Mouse (Mus musculus) intestine, embryonic 14.5 days (tissue): Measurements from ENCODE around the gene Micu1. TPM values are rescaled to one million over a fixed set of nuclear protein-coding genes. Genes with fewer than 3 reads are reported as not detected.

Source experiments
- ATAC-seq: fragments of 200-750 bp; cut with Nextera tagmentation; replicated peaks from 2 replicates; pipeline ENCODE4 v1.8.0; 2017; ENCODE audit warnings: low read depth, moderate number of reproducible peaks, moderate TSS enrichment, moderate library complexity; ENCODE audit not compliant: low FRiP score, low TSS enrichment
- DNase-seq: peaks from one replicate; pipeline ENCODE4 v3.0.0-alpha.2; 2018; ENCODE audit warnings: low spot score
- H3K27ac ChIP-seq: fragments of 300-500 bp; sonication (generic); 2 replicates; pipeline ENCODE4 v1.5.1; 2014; ENCODE audit warnings: low read depth, mild to moderate bottlenecking, control low read depth
- H3K27me3 ChIP-seq: fragments of 300-500 bp; sonication (generic); replicated peaks from 2 replicates; pipeline ENCODE4 v1.6.1; 2014; ENCODE audit warnings: low read length, control low read depth; ENCODE audit not compliant: control insufficient read depth, insufficient read depth
- H3K36me3 ChIP-seq: fragments of 300-500 bp; sonication (generic); 2 replicates; pipeline ENCODE4 v1.6.1; 2014; ENCODE audit warnings: low read length, control low read depth; ENCODE audit not compliant: control insufficient read depth, insufficient read depth
- H3K4me1 ChIP-seq: fragments of 300-500 bp; sonication (generic); replicated peaks from 2 replicates; pipeline ENCODE4 v1.6.1; 2014; ENCODE audit warnings: low read length, control low read depth, mixed read lengths; ENCODE audit not compliant: control insufficient read depth, insufficient read depth
- H3K4me2 ChIP-seq: fragments of 300-500 bp; sonication (generic); 2 replicates; pipeline ENCODE4 v1.6.1; 2014; ENCODE audit warnings: low read length
- H3K4me3 ChIP-seq: fragments of 300-500 bp; sonication (generic); 2 replicates; pipeline ENCODE4 v1.5.1; 2014; ENCODE audit warnings: low read depth, low read length, control low read depth, mixed read lengths
- H3K9ac ChIP-seq: fragments of 300-500 bp; sonication (generic); 2 replicates; pipeline ENCODE4 v1.6.1; 2014; ENCODE audit warnings: mild to moderate bottlenecking, low read length
- H3K9me3 ChIP-seq: fragments of 300-500 bp; sonication (generic); 2 replicates; pipeline ENCODE4 v1.6.1; 2016; ENCODE audit warnings: low read length, control low read depth; ENCODE audit not compliant: control insufficient read depth
- WGBS: fragments of 180-500 bp; shearing (Covaris S2); extraction: QIAGEN DNeasy Blood & Tissue Kit; methylation state at CpG from one replicate; pipeline ENCODE4 v1.1.7; 2014; 5-methylcytosine and 5-hydroxymethylcytosine counted together
- polyA plus RNA-seq: library from polyadenylated mRNA; unstranded; fragments of >200 nt; fragmentation: Nextera tagmentation; extraction: Ambion mirVana; gene quantifications from 2 replicates; pipeline ENCODE4 v1.2.1, GENCODE M21; 2014

Micu1 gene
- polyA plus RNA-seq, 1 experiment from 2014 or later, result 65.8 TPM

DNA sequence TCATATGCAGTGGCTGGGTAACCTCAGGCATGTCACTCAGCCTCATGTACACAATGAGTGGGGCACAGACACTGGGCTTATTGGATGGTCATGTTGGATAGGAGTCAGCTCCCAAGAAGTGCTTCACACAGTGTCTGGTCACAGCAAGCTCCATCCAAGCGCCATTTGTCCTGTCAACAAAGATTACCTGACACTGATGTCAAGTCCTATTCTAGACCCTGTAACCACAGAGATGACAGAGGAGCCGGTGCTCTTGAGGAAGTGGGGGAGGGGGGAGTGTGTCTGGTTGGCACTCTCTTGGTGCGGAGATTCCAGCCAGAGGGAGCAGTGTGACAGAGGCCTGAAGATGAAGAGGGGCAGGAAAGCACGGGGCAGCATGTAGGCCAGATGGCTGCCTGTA lies 198.7 kb downstream of the Micu1 start:
- no peak for ATAC-seq
- Histone ChIP-seq H3K36me3 (peaks cover 26% of the 10 kb centered on the region), H3K27me3 (no peaks in the 10 kb centered on the region), H3K9me3 (no peaks in the 10 kb centered on the region), H3K4me3 (no peak overlapping the region), H3K4me2 (no peak overlapping the region), H3K27ac (no peak overlapping the region), H3K4me1 (peaks cover 35% of the 10 kb centered on the region), H3K9ac (no peak overlapping the region)
- DNase-seq, result no peak
- WGBS, result 53% methylated on average over 4 of the region's 4 CpGs

DNA sequence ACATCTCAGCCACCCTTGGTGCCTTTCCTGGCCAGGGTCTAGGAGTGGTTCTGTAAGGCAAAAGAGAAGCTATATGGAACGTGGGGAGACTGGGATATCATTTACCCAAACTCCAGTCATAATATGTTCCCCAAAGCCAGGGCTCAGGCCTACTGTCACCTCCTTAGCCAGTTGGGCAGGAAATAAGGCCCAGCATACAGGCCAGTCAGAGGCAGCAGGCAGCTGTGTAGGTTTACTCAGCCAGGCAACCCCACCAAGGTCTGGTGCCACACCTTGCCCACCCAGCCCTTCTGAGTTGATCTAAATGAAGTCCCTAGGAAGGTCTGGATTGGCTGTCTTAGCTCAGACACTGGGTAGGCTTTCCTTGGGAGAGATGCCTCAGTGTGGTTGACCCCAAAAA lies 199.2 kb downstream of the Micu1 start:
- DNase-seq, result no peak
- no peak for ATAC-seq
- Histone ChIP-seq H3K27ac (no peak overlapping the region), H3K4me3 (no peak overlapping the region), H3K9ac (no peak overlapping the region), H3K4me1 (peaks cover 35% of the 10 kb centered on the region), H3K4me2 (no peak overlapping the region), H3K27me3 (no peaks in the 10 kb centered on the region), H3K9me3 (no peaks in the 10 kb centered on the region), H3K36me3 (peaks cover 21% of the 10 kb centered on the region)
- WGBS, result 72% methylated on average over 1 of the region's 1 CpGs

DNA sequence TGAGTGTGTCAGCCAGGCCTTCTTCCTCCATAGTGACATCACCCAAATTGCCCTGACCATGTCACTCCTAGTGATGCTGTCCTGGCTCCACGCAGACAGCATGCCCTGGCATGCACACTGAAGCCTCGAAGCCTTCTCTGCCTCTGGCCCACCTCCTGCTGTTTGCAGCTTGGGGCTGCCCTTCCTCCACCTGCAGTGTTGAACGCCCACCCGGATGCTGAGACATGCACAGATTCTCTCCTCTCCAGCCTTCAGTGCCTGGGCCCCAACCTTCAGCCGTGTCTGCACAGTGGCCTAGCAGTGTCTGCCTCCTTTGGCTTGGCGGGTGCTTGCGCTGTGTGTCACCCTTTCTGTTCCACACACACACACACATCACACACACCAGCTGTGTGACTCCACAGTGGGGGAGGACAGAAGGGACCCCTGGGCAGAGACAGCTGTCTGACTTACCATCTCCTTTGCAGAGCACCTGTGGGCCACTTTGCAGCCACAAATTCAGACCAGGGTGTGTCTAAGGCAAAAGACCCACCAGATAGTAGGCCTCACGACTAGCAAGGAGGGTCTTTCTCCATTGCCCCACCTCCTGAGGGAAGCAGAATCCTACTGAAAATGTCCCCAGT lies 199.8 kb downstream of the Micu1 start:
- H3K4me2 ChIP-seq, result no peak overlapping the region
- H3K9me3 ChIP-seq, result no peaks in the 10 kb centered on the region
- peaks cover 36% of the 10 kb centered on the region for H3K4me1 ChIP-seq
- no peak overlapping the region for H3K9ac ChIP-seq
- H3K36me3 ChIP-seq, result peaks cover 15% of the 10 kb centered on the region
- WGBS, result 80% methylated on average over 8 of the region's 8 CpGs
- no peak for DNase-seq
- ATAC-seq, result no peak
- no peak overlapping the region for H3K4me3 ChIP-seq
- H3K27me3 ChIP-seq, result no peaks in the 10 kb centered on the region
- H3K27ac ChIP-seq, result no peak overlapping the region

DNA sequence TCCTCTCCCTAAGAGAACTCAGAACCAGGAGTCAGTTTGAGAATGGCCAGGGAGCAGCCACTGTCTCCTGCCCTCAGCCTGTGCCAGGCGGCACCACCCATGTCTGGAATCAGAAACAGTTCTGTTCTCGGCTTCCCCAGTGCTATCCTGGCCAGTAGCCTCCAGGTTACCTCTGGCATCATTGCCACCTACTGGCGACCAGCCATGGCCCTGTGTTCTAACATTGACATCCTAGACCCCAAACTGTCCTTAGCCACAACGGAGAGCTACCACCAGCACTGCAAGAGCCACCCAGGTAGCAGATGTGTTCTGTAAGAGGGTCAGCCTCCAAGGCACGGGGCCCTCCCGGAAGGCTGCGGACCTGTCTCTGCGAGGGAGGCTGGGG lies 200.3 kb downstream of the Micu1 start:
- Histone ChIP-seq H3K9ac (no peak overlapping the region), H3K9me3 (no peaks in the 10 kb centered on the region), H3K36me3 (peaks cover 10% of the 10 kb centered on the region), H3K4me3 (no peak overlapping the region), H3K27me3 (no peaks in the 10 kb centered on the region), H3K4me2 (no peak overlapping the region), H3K27ac (no peak overlapping the region), H3K4me1 (peaks cover 41% of the 10 kb centered on the region)
- DNase-seq (no peak), ATAC-seq (no peak)
- 47% methylated on average over 8 of the region's 8 CpGs for WGBS

DNA sequence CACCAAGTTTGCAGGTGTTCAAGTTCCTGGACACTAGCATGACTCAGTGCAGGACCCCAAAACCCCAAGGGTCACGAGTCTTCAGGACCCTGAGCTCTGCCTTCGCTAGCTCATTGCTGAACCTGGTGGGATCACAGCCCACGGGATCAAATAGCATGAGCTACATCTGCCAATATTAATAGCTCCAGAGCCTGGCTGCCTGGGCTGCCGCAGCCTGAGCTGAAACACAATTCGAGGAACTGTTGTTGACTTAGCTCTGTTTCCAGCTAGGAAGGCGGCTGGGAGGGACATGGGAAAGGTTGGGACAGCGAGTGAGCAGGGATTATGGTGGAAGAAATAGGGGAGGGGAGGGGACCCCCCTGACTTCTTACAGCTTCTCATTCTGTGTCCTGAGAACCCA lies 200.9 kb downstream of the Micu1 start:
- no peak overlapping the region for H3K4me2 ChIP-seq
- 39% methylated on average over 7 of the region's 7 CpGs for WGBS
- H3K9me3 ChIP-seq, result no peaks in the 10 kb centered on the region
- no peak for DNase-seq
- H3K27me3 ChIP-seq, result no peaks in the 10 kb centered on the region
- H3K9ac ChIP-seq, result no peak overlapping the region
- H3K27ac ChIP-seq, result no peak overlapping the region
- ATAC-seq, result no peak
- peaks cover 45% of the 10 kb centered on the region for H3K4me1 ChIP-seq
- no peak overlapping the region for H3K4me3 ChIP-seq
- H3K36me3 ChIP-seq, result peaks cover 4% of the 10 kb centered on the region; the same call in 1 of the 2 replicates

DNA sequence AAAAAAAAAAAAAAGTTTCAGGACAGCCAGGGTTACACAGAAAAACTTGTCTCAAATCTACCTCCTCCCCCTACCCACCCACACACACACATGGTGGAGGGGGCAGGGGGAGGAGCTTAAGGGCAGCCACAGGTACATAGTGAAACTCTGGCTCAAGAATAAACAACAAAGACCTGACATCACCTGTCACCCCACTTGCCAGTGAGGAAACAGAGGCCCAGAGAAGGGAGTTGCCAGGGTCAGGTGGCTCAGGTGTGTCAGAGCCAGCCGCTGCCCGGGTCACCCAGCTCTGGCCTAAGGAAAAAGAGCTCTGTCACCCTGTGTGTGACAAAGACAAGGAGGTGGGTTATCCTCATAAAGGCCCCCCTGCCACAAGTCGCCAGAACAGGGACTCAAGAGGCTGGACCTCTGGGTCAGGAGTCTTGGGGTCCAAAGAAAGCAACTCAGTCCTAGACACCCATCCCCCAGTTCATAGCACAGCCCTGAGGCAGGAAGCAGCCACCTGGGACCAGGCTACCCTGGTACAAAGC lies 204.9 kb downstream of the Micu1 start:
- peak; percentile 29 for ATAC-seq
- no peak for DNase-seq
- peaks cover 45% of the 10 kb centered on the region for H3K4me1 ChIP-seq
- no peak overlapping the region for H3K9ac ChIP-seq
- H3K4me2 ChIP-seq, result no peak overlapping the region
- H3K36me3 ChIP-seq, result no peaks in the 10 kb centered on the region
- no peaks in the 10 kb centered on the region for H3K9me3 ChIP-seq
- H3K27ac ChIP-seq, result peak overlapping the region; percentile 69; the same call in 1 of the 2 replicates
- H3K27me3 ChIP-seq, result no peaks in the 10 kb centered on the region
- 67% methylated on average over 3 of the region's 3 CpGs for WGBS
- no peak overlapping the region for H3K4me3 ChIP-seq

DNA sequence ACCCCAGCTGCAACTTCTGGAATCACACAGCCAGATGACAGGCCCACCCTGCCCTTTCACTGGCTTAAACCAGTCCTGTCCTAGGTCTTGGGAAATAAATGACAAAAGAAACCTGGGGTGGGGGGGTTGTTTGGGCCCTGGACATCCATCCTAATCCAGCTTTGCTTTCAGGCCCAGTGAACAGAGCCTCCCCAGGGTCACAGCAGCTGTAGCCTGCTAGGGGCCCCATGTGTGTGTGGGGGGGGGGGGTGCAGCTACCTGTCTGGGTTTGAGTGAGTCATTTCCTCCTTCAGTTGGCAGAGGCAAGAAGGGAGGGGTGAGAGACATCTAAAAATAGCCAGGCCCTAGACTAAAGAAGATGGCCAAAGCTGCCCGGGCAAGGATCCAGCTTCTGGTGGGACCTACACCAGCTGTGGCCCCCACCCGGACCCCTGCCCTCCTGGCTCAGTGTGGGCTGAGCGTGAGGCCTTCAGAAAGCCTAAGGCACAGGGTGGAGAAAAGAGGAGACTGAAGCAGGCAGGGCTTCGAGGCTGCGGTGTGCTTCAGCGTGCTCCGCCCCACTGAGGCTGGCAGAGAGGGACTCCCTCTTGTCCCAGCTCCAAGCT lies 205.5 kb downstream of the Micu1 start:
- ATAC-seq (peak; percentile 30), DNase-seq (peak; percentile 69)
- Histone ChIP-seq H3K4me3 (no peak overlapping the region), H3K9me3 (no peaks in the 10 kb centered on the region), H3K4me1 (peaks cover 41% of the 10 kb centered on the region), H3K27ac (peak overlapping the region; percentile 69; the same call in 1 of the 2 replicates), H3K4me2 (no peak overlapping the region), H3K9ac (no peak overlapping the region), H3K27me3 (no peaks in the 10 kb centered on the region), H3K36me3 (no peaks in the 10 kb centered on the region)
- 37% methylated on average over 7 of the region's 7 CpGs for WGBS

DNA sequence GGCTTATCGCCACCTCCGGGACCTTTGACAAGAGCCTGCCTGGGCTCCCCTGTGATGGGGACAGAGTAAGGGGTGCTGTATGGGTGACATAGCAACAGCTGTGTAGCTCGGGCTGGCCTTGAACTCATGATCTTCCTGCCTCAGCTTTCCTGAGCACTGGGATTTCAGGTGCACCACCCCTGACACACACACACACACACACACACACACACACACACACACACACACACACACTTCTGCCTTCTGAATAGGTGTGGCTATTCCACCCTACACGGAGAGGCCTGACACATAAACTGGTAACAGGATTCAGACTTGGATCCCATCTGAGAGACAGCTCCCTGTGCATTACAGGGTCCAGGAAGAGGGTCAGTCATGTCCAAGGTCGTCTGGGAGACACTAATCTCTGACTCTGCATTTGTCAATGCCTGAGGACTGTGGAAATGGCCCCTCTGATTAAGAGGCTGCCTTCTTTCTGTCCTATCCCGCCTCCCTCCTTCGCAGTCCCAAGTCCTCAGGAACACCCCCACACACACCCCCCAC lies 206.6 kb downstream of the Micu1 start:
- no peak for ATAC-seq

More for the DNA sequence above, 206.6 kb downstream of the Micu1 start:
- peaks cover 34% of the 10 kb centered on the region for H3K4me1 ChIP-seq
- no peak for DNase-seq
- H3K27ac ChIP-seq, result peak overlapping the region; percentile 81; the same call in 1 of the 2 replicates
- H3K4me2 ChIP-seq, result no peak overlapping the region
- H3K4me3 ChIP-seq, result no peak overlapping the region
- no peaks in the 10 kb centered on the region for H3K36me3 ChIP-seq
- no peaks in the 10 kb centered on the region for H3K27me3 ChIP-seq
- 46% methylated on average over 7 of the region's 7 CpGs for WGBS
- no peak overlapping the region for H3K9ac ChIP-seq
- H3K9me3 ChIP-seq, result no peaks in the 10 kb centered on the region
